ENCODE assay signal across 28 mouse cellular contexts in the genomic region with DNA sequence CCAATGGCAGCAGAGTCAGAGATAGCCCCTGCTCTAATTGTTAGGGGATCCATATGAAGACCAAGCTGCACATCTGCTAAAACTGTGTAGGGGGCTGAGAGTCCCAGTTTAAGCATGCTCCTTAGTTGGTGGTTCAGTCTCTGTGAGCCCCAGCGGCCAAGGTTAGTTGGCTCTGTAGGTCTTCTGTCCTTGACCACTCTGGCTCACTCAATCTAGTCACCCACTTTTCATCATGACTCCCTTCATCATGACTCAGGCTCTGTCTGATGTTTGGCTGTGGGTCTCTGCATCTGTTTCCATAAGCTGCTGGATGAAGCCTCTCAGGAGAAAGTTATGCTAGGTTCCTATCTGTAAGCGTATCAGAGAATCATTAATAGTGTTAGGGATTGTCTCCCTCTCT. TPM values are rescaled to one million over a fixed set of nuclear protein-coding genes. Genes with fewer than 3 reads are reported as not detected.
DNase-seq lines count a peak whose midpoint lies in the region; ATAC-seq lines count a peak whose summit lies in the region.
"Had no signal": no experiment of that assay in that cellular context is flagged by ENCODE, and none has a peak within 500 bp of the region (broad histone marks: within the 10 kb centered on the region; RNA-seq: fewer than 3 reads in every experiment).

No protein-coding gene starts in this region.

- ATAC-seq in midbrain, embryonic 14.5 days (ENCODE audit: low FRiP score, low TSS enrichment), result 0 out of 2 replicates have a peak, but pooled peaks have one; percentile 20
- ATAC-seq: activated CD4-positive, CD25-positive, alpha-beta regulatory T cell, adult 4 months; forebrain, embryonic 14.5 days; forebrain, embryonic 16.5 days had no signal

- no peaks in the 10 kb centered on the region for H3K27me3 ChIP-seq in midbrain, embryonic 14.5 days (ENCODE audit: control insufficient read depth, insufficient read depth, low read length)
- no peaks in the 10 kb centered on the region for H3K27me3 ChIP-seq in midbrain, embryonic 10.5 days (ENCODE audit: low read depth, poor library complexity, severe bottlenecking)
- H3K27me3 ChIP-seq: embryonic facial prominence, embryonic 13.5 days; embryonic facial prominence, embryonic 15.5 days; forebrain, embryonic 12.5 days had no signal

- no peaks in the 10 kb centered on the region for H3K9me3 ChIP-seq in midbrain, embryonic 14.5 days (ENCODE audit: control insufficient read depth, low read length)
- no peaks in the 10 kb centered on the region for H3K9me3 ChIP-seq in midbrain, embryonic 10.5 days (replicated peaks)
- H3K9me3 ChIP-seq: embryonic facial prominence, embryonic 13.5 days; embryonic facial prominence, embryonic 15.5 days; forebrain, embryonic 10.5 days; forebrain, embryonic 12.5 days had no signal

- 94% methylated on average over 2 of the region's 2 CpGs for WGBS in midbrain, embryonic 14.5 days
- 86% methylated on average over 2 of the region's 2 CpGs for WGBS in midbrain, embryonic 10.5 days

- H3K4me3 ChIP-seq in midbrain, embryonic 14.5 days (replicated peaks; ENCODE audit: low read depth, low read length), result no peak overlapping the region
- no peak overlapping the region for H3K4me3 ChIP-seq in midbrain, embryonic 10.5 days
- H3K4me3 ChIP-seq: embryonic facial prominence, embryonic 13.5 days; embryonic facial prominence, embryonic 15.5 days; erythroblast, embryonic 14.5 days; forebrain, embryonic 10.5 days; forebrain, embryonic 12.5 days had no signal

- H3K4me2 ChIP-seq in midbrain, embryonic 14.5 days (ENCODE audit: low read length), result no peak overlapping the region
- H3K4me2 ChIP-seq: embryonic facial prominence, embryonic 13.5 days; embryonic facial prominence, embryonic 15.5 days; forebrain, embryonic 12.5 days had no signal

- H3K9ac ChIP-seq in midbrain, embryonic 14.5 days (replicated peaks; ENCODE audit: low read length), result no peak overlapping the region
- H3K9ac ChIP-seq: embryonic facial prominence, embryonic 13.5 days; embryonic facial prominence, embryonic 15.5 days; forebrain, embryonic 12.5 days had no signal

- H3K27ac ChIP-seq in midbrain, embryonic 14.5 days (replicated peaks; ENCODE audit: low read depth, low read length), result no peak overlapping the region
- no peak overlapping the region for H3K27ac ChIP-seq in midbrain, embryonic 10.5 days (replicated peaks)
- H3K27ac ChIP-seq: embryonic facial prominence, embryonic 13.5 days; embryonic facial prominence, embryonic 15.5 days; forebrain, embryonic 10.5 days; forebrain, embryonic 12.5 days had no signal

- DNase-seq in adrenal gland, adult 8-10 months, result peak; percentile 13
- no peak for DNase-seq in adrenal gland, postnatal 25 days
- DNase-seq in midbrain, embryonic 14.5 days, result no peak
- DNase-seq in midbrain, embryonic 10.5 days (ENCODE audit: low spot score), result no peak
- DNase-seq in T-cell, adult 2 months (ENCODE audit: low spot score), result no peak
- DNase-seq: cerebellum, adult 11 months; cerebellum, adult 18-20 months; cerebellum, adult 8-10 months; cerebellum, adult 9-11 months; cerebellum, postnatal 14 days; cerebellum, postnatal 36 days; embryo, embryonic 11 days had no signal

- no peaks in the 10 kb centered on the region for H3K4me1 ChIP-seq in midbrain, embryonic 14.5 days (ENCODE audit: control insufficient read depth, insufficient read depth, low read length)
- H3K4me1 ChIP-seq in midbrain, embryonic 10.5 days, result no peaks in the 10 kb centered on the region
- H3K4me1 ChIP-seq: embryonic facial prominence, embryonic 13.5 days; embryonic facial prominence, embryonic 15.5 days; forebrain, embryonic 10.5 days; forebrain, embryonic 12.5 days had no signal

- no peaks in the 10 kb centered on the region for H3K36me3 ChIP-seq in midbrain, embryonic 14.5 days (ENCODE audit: control insufficient read depth, insufficient read depth, low read length)
- H3K36me3 ChIP-seq in midbrain, embryonic 10.5 days, result no peaks in the 10 kb centered on the region
- H3K36me3 ChIP-seq: embryonic facial prominence, embryonic 13.5 days; embryonic facial prominence, embryonic 15.5 days; forebrain, embryonic 10.5 days; forebrain, embryonic 12.5 days had no signal

RNA-seq across cellular contexts. Expression of a gene that starts 5.2 kb away (rescaled TPM):
- not detected for total RNA-seq in adrenal gland, adult 8-10 months (2022)
- total RNA-seq in adrenal gland, postnatal 25 days (2021), result not detected in 2 replicates
- not detected in 2 replicates for polyA plus RNA-seq in midbrain, embryonic 14.5 days (2014; fragmentation: Nextera tagmentation; extraction: Ambion mirVana)
- polyA plus RNA-seq in midbrain, embryonic 10.5 days (2016; fragmentation: Nextera tagmentation; extraction: Ambion mirVana), result not detected in 2 replicates
- total RNA-seq: adrenal gland, adult 18-20 months; common myeloid progenitor, adult 5-6 weeks; ES-E14 had no signal
- polyA plus RNA-seq: activated CD4-positive, CD25-positive, alpha-beta regulatory T cell, adult 4 months; brain, embryonic 14.5 days; C2C12; embryonic facial prominence, embryonic 11.5 days; embryonic facial prominence, embryonic 13.5 days; embryonic facial prominence, embryonic 15.5 days; erythroblast, embryonic 14.5 days; forebrain, embryonic 10.5 days; forebrain, embryonic 12.5 days; forebrain, embryonic 14.5 days; forebrain, embryonic 16.5 days; frontal cortex, adult 2 months had no signal

RNA-seq across cellular contexts. Expression of a gene that starts 18.3 kb away (rescaled TPM):
- not detected for total RNA-seq in adrenal gland, adult 8-10 months (2022)
- total RNA-seq in adrenal gland, postnatal 25 days (2021), result not detected in 2 replicates
- polyA plus RNA-seq in midbrain, embryonic 14.5 days (2014; fragmentation: Nextera tagmentation; extraction: Ambion mirVana), result not detected in 2 replicates
- not detected in 2 replicates for polyA plus RNA-seq in midbrain, embryonic 10.5 days (2016; fragmentation: Nextera tagmentation; extraction: Ambion mirVana)
- total RNA-seq: adrenal gland, adult 18-20 months; common myeloid progenitor, adult 5-6 weeks; ES-E14; MEL had no signal
- polyA plus RNA-seq: activated CD4-positive, CD25-positive, alpha-beta regulatory T cell, adult 4 months; brain, embryonic 14.5 days; C2C12; embryonic facial prominence, embryonic 11.5 days; embryonic facial prominence, embryonic 13.5 days; erythroblast, embryonic 14.5 days; forebrain, embryonic 10.5 days; forebrain, embryonic 12.5 days; forebrain, embryonic 14.5 days; forebrain, embryonic 16.5 days; frontal cortex, adult 2 months had no signal

RNA-seq across cellular contexts. Expression of a gene that starts 31.1 kb away (rescaled TPM):
- not detected for total RNA-seq in adrenal gland, adult 8-10 months (2022)
- not detected in 2 replicates for total RNA-seq in adrenal gland, postnatal 25 days (2021)
- not detected in 2 replicates for polyA plus RNA-seq in midbrain, embryonic 14.5 days (2014; fragmentation: Nextera tagmentation; extraction: Ambion mirVana)
- polyA plus RNA-seq in midbrain, embryonic 10.5 days (2016; fragmentation: Nextera tagmentation; extraction: Ambion mirVana), result not detected in 2 replicates
- total RNA-seq: adrenal gland, adult 18-20 months; common myeloid progenitor, adult 5-6 weeks; ES-E14; MEL had no signal
- polyA plus RNA-seq: activated CD4-positive, CD25-positive, alpha-beta regulatory T cell, adult 4 months; brain, embryonic 14.5 days; C2C12; embryonic facial prominence, embryonic 11.5 days; embryonic facial prominence, embryonic 13.5 days; embryonic facial prominence, embryonic 15.5 days; erythroblast, embryonic 14.5 days; forebrain, embryonic 10.5 days; forebrain, embryonic 12.5 days; forebrain, embryonic 14.5 days; forebrain, embryonic 16.5 days; frontal cortex, adult 2 months had no signal

RNA-seq across cellular contexts. Expression of a gene that starts 40.3 kb away (rescaled TPM):
- not detected for total RNA-seq in adrenal gland, adult 8-10 months (2022)
- total RNA-seq in adrenal gland, postnatal 25 days (2021), result not detected in 2 replicates
- not detected in 2 replicates for polyA plus RNA-seq in midbrain, embryonic 14.5 days (2014; fragmentation: Nextera tagmentation; extraction: Ambion mirVana)
- not detected in 2 replicates for polyA plus RNA-seq in midbrain, embryonic 10.5 days (2016; fragmentation: Nextera tagmentation; extraction: Ambion mirVana)
- total RNA-seq: adrenal gland, adult 18-20 months; common myeloid progenitor, adult 5-6 weeks; ES-E14; MEL had no signal
- polyA plus RNA-seq: activated CD4-positive, CD25-positive, alpha-beta regulatory T cell, adult 4 months; brain, embryonic 14.5 days; C2C12; embryonic facial prominence, embryonic 11.5 days; embryonic facial prominence, embryonic 13.5 days; embryonic facial prominence, embryonic 15.5 days; erythroblast, embryonic 14.5 days; forebrain, embryonic 10.5 days; forebrain, embryonic 12.5 days; forebrain, embryonic 14.5 days; forebrain, embryonic 16.5 days; frontal cortex, adult 2 months had no signal

RNA-seq across cellular contexts. Expression of a gene that starts 51.3 kb away (rescaled TPM):
- total RNA-seq in adrenal gland, adult 8-10 months (2022), result not detected
- total RNA-seq in adrenal gland, postnatal 25 days (2021), result not detected in 2 replicates
- not detected in 2 replicates for polyA plus RNA-seq in midbrain, embryonic 14.5 days (2014; fragmentation: Nextera tagmentation; extraction: Ambion mirVana)
- not detected in 2 replicates for polyA plus RNA-seq in midbrain, embryonic 10.5 days (2016; fragmentation: Nextera tagmentation; extraction: Ambion mirVana)
- total RNA-seq: adrenal gland, adult 18-20 months; common myeloid progenitor, adult 5-6 weeks; ES-E14; MEL had no signal
- polyA plus RNA-seq: activated CD4-positive, CD25-positive, alpha-beta regulatory T cell, adult 4 months; brain, embryonic 14.5 days; C2C12; embryonic facial prominence, embryonic 11.5 days; embryonic facial prominence, embryonic 13.5 days; embryonic facial prominence, embryonic 15.5 days; erythroblast, embryonic 14.5 days; forebrain, embryonic 10.5 days; forebrain, embryonic 12.5 days; forebrain, embryonic 14.5 days; forebrain, embryonic 16.5 days; frontal cortex, adult 2 months had no signal
